Mouse (Mus musculus) kidney, adult 18-20 months (tissue): ENCODE measurements around the gene Tle2.

ENCODE experiments used
- DNase-seq: peaks from one replicate; pipeline ENCODE4 v3.0.0; 2021

Tle2 gene

DNA sequence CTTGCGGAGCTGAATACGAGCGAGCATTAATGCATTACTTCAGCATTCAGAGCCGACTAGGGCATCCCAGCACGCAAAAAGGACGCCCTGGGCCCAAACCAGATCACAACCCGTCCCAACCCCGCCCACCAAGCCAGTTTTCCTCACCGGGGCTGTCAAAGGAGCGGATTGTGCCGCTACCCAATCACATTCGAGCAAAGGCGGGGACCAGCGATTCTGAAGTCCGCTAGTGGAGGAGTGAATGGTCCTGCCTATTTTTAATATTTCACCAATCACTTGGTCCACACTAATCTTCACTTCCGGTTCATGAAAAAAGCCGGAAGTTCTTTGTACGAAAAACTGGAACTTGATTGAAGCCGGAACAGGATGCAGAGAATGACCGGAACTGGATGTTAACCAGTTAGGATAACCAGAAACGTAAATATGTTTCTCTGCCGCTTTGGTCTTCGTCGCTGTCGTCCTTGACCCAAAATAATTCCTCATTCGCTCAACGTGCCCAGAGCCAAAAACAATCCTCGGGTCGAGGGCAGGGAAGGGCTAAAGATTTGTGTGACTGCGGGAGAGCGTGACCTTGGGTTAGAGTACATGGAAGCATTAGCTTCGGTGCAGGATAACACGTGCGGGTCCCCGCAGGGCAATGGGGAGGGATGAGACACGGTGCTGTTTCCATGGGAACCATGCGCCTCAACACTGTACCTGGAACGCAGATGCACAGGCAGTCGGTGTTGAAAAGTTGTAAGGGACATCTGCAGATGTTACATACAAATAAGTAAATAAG lies 31.8 kb downstream of the Tle2 start, which contains the start of gene BC025920:
BC025920 (plus strand) TSS at position 297 of the 778 bp plus-strand sequence.
- DNase-seq: peak; percentile 92

DNA sequence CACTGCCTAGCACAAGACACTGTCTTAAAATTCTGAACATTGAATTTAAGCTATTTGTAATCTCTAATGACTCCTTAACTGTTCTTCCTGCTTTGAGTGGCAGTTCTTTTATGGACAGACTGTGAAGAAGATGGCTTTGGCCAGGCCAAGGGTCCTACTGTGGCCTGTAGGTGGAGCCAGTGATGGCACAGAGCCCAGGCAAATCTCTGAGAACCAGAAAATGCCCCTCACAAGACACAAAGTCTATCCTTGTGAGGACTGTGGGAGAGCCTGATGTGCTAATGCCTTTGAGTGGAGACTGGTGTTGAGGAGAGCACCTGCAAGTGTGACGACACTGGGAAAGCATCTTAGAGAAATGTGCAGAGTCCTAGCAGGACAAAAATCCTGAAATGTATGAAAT lies 33.9 kb downstream of the Tle2 start:
- no peak for DNase-seq

DNA sequence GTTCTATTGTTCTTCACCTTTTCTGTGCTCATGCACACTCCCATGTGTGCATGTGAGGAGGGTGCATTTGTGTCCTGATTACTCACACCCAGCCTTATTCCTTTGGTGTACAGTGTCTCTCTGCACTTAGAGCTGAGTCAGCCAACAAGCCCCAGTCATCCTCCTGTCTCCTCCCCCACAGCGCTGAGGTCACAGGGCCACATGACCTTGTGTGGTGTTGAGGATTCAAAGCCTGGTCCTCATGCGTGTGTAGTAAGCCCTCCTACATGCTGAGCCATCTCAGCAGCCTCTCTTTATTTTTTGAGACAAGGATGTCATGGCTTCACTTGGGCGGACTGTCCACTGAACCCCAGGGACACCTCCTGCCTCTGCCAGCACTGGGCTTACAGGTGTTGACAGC lies 38.4 kb downstream of the Tle2 start:
- no peak for DNase-seq

DNA sequence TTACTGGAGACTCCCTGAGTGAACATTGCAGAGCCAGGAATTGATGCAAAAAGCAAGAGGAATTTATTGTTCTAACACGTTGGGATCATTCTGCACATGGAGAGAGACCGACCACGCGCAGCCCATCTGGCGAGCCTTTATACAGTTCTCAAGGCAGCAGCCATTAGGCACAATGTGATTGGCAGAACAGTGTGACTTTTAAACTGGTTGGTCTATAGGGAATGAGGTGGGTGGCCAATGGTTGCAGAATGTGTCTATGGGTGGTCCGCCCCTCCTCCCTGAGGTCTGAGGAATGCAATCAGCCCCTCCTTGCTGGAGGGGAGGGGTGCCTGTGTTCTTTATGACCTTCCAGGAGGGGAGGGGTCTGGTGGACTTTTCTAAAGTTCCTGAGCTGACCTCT lies 41.1 kb downstream of the Tle2 start:
- no peak for DNase-seq

DNA sequence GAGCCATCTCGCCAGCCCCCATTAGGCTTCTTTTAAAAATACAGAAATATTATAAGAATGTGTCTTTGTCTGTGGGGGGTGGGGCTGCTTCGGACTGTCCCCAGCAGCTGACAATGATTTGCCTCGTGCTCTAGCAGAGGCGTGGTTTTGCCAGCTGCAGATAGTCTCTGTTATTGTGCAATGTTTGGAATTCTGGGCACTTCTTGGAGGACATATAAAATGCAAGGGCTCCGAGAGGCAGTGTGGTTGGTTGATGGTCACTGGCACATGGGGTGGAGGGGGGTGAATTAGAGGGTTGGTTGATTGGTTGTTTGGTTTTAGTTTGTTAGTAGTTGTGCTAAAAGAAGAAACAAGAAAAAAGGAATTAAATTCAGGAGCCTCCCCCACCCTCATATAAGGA lies 45.6 kb downstream of the Tle2 start:
- no peak for DNase-seq

DNA sequence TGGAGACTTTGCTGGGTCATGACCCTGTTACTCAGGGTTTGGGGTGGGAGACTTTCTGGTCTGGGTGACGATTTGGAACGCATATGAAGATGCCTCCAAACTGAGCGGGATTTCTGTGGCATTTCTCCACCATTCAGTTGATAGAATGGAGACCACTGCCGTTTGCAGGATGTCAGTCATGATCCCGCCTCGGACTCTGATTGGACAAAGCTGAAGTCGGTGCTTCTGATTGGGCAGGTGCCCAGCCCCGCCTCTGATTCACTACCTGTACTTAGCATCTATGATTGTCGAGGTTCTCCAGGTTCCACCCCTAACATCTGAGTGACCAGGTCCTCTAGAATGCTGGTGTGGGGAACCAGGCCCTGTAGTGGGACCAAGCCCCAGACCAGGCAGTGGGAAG lies 46.4 kb downstream of the Tle2 start:
- no peak for DNase-seq

DNA sequence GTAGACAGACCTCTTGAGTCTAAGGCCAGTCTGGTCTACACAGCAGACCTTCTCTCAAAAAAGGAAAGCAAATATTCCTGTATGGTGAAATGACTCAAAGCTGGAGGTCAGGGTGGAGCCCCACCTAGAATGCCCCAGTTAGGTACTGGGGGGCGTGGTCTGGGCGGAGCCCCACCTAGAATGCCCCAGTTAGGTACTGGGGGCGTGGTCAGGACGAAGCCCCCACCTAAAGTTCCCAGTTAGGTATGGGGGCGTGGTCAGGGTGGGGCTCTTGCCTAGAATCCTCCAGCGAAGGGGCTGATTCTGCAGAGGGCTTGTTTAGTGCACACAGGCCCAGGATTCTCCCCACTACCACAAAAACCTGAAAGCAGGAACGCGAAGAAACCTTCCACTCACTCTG lies 49.1 kb downstream of the Tle2 start:
- no peak for DNase-seq

DNA sequence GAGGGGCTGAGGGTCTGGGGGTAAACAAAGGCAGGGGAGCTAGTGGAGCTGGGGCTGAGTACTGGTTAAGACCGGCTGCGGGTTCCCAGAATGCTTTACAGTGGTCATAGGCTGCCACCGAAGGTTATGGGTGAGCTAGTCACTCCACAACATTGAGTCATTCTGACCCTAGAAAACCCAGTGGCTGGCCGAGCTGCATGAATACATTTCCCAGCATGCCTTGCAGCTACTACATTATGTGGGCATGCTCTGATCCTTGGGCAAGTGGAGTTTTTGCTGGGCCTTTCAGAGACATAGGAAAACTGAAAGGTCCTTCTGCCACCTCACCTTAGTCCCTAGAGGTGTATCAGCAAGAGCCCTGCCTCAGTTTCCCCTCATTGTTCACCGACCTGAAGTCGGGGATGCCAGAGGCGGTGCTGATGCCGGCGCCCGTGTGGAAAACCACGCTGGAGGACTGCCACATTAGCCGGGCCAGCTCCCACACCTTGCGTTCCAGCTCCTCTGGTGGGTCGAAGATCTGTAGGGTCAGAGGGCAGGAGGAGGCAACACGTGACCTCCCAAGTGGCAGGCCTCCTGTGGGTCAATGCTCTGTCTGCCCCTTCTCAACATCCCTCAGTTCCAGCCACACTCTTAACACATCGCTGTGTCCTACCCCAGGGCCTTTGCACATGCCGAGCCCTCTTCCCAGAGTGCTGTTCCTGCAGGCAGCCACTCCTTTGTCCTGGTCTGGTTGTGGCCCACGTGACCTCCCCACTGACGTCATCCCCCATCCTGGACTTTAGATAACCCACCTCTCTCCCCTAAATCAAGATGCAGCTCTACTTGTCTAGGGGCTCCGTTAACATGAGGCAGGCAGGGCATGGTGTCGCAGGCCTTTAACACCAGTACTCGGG lies 52.0 kb downstream of the Tle2 start:
- no peak for DNase-seq

DNA sequence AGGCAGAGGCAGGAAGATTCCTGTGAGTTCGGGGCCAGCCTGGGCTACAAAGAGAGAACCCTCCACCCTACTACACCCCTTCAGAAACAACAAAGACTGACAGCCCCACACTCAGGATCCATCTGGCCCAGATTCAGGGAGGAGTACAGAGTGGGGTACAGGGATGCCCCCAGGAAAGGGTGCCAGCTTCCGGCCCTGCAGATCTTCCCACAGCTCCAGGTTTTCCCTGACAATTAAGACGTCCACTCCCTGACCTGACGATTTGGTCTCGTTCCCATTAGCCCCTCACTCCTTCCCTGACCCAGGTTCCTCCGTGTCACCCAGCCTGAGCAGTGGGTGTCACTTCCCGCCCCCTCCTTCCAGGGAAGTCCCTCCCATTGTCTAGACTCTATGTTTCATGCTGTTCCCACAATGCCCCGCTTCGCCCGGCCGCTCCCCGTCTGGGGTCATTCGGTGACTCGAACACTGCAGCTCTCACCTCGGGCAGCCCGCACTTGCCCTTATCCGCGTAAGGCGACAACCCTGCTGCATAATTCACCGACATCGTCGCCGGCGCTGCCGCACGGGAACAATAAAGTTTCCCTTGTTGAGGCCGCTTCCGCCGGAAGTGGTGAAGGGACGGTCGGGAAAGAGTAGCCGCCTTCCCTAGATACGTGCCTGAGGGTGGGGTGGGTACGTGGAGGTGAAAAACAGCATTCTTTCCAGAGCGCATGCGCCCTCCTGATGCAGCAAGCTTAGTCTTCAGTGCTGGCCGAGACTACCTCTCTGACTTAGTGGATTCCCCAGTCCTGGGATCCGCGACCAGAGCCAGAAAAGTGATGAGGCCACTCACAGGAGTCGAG lies 52.9 kb downstream of the Tle2 start, which contains the start of gene Sirt6:
Sirt6 (minus strand) TSS at position 804 of the 842 bp plus-strand sequence.
- DNase-seq: peak; percentile 91

DNA sequence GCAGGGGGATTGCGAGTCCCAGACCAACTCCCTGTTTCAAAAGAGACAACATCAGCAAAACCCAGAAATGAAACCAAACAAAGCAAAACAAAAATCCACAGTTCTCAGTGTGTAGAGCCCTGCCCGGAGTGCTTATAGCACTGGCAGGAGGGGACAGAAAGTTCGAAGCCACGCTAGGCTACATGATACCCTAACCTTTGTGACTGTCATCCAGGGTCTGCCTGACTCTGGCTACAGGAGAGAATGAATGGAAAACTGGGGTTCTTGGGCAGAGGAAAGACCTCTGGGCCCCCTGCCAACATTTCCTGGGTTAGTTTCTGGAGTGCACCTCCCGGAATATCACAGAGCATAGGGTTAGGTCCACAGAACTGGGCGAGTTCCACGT lies 53.5 kb downstream of the Tle2 start:
- DNase-seq: no peak

DNA sequence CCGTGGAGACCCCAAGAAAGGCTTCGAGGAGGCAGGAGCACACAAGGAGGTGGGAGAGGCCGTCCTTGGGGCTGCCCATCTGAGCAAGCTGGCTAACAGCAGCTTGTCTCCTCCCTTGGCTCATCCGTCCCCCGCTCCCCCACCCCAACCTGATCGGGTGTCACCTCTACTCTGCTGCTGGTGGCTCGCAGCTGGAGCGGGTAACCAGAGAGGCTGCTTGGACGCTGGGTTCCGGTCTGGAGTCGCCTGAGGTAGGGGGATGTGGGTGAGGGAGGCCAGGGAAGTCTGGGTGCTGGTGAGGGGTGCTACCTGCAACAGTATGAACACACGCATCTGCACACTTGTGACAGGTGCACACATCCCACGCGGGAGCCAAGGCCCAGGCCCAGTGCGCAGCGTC lies 54.0 kb downstream of the Tle2 start, which contains the start of gene Ankrd24:
Ankrd24 (plus strand) TSS at position 151 of the 400 bp plus-strand sequence.
- no peak for DNase-seq

DNA sequence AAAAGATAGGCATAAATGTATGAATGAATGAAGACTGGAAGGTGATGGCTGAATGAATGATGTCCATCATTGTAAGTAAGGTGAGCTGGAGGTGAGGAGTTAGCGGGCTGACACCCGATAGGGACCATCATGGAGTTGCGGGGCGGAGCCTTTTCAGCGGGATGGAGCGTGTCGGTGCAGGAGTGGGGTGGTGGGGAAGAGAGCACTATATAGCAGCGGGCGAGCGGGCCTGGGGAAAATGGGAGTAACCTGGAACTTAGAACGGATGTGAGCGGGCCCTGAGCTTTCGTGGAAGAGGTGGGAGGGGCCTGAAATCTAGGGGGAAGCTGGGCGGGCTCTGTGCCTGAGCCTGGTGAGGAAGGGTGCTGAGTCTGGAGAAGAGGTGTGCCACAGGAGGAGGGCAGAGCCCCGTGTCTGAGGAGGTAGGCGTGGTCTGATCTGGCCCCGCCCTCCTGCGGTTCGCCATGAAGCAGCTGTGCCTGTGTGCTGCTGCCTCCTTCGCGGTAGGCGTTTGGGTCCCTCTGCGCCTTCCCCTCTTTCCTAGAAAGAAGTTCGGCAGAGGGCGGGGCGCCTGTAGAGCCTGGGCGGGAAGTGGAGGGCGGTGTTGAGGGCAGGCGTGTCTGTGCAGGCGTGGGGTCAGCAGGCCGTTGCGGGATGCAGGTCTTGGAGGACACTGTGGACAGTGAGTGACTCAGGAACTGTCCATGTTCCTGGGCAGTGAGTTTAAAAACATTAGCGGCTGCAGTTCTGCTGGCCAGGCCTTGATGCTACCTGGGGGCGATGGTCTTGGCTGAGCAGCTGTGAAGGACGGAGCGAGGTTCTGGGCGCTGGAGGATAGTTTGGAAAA lies 59.1 kb downstream of the Tle2 start:
- peak; percentile 86 for DNase-seq

DNA sequence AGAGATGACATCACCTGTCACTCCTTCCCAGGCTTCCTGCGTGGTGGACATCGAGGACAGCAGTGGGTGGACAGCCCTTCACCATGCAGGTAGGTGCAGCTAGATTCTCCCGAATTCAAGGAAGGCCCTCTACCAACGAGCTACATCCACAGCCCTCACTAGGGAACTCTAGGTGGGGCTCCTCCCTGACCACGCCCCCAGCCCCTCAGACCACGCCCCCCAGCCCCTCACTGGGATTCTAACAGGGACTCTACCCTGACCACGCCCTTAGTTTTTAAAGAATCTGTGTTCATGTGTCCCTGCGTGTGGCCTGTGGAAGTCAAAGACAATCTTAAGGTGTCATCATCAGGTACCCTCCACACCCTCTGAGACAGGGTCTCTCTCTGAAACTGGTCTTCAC lies 62.0 kb downstream of the Tle2 start:
- DNase-seq: no peak

DNA sequence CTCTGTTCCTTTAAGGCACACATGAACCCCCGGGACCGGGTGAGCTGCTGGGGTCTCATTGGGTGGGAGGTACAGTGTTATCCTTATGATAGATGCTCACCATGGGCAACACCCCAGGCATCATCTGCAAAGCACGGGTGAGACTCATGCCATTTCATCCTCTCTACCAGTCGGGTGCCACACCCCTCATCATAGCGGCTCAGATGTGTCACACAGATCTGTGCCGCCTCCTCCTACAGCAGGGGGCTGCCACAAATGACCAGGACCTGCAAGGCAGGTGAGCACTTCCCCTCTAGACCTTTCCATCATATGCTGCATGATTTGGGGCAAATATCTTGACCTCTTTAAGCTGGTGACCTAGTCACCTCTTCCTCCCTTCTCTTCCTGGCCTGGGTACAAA lies 63.7 kb downstream of the Tle2 start:
- DNase-seq: no peak
